Mouse (Mus musculus) ovary, postnatal 36 days (tissue): ENCODE results near the gene Olfr827.
A peak's percentile ranks its signal among the peaks of the same experiment; 100 is the strongest.

Experiments
- DNase-seq: peaks from one replicate; pipeline ENCODE4 v3.0.0; 2022; ENCODE audit warnings: low spot score, mixed read lengths

The Olfr827 gene

GRCm38 (mm10) chr10:130214303-130214702 lies at the start of gene Olfr827:
Olfr827 (minus strand) TSS chr10:130214403.
- DNase-seq: no peak

GRCm38 (mm10) chr10:130263203-130263602 lies 49.0 kb upstream of the Olfr827 start:
- no peak for DNase-seq

- DNase-seq: no peak
Observed at GRCm38 (mm10) chr10:130259483-130259882, 45.3 kb upstream of the Olfr827 start.

GRCm38 (mm10) chr10:130244271-130244670 lies 30.1 kb upstream of the Olfr827 start:
- DNase-seq: no peak

GRCm38 (mm10) chr10:130238318-130239209 lies 24.4 kb upstream of the Olfr827 start:
- DNase-seq: no peak

- DNase-seq: no peak
Observed at GRCm38 (mm10) chr10:130234576-130234975, 20.4 kb upstream of the Olfr827 start.

GRCm38 (mm10) chr10:130232117-130232516 lies 17.9 kb upstream of the Olfr827 start:
- no peak for DNase-seq

- DNase-seq: no peak
Observed at GRCm38 (mm10) chr10:130229584-130229983, 15.4 kb upstream of the Olfr827 start.

GRCm38 (mm10) chr10:130228246-130228645 lies 14.0 kb upstream of the Olfr827 start:
- peak; percentile 14 for DNase-seq

- DNase-seq: no peak
Observed at GRCm38 (mm10) chr10:130225034-130225433, 10.8 kb upstream of the Olfr827 start.

GRCm38 (mm10) chr10:130184086-130184485 lies 30.1 kb downstream of the Olfr827 start, which contains the start of gene Olfr826:
Olfr826 (minus strand) TSS chr10:130184186.
- no peak for DNase-seq

- no peak for DNase-seq
Observed at GRCm38 (mm10) chr10:130166666-130167065, 47.5 kb downstream of the Olfr827 start, which contains the start of gene Olfr825. Olfr825 (minus strand) TSS chr10:130166766.

- no peak for DNase-seq
Observed at GRCm38 (mm10) chr10:130165196-130165595, 49.0 kb downstream of the Olfr827 start.
